Mouse (Mus musculus): ENCODE measurements at regions not wholly inside any gene's neighbourhood (a gene's known extent, or its start where the extent isn't known, plus 50 kb on each side); places are given as distances from the start of the nearest gene placed in this dataset.
A peak's percentile ranks its signal among the peaks of the same experiment; 100 is the strongest.

DNA sequence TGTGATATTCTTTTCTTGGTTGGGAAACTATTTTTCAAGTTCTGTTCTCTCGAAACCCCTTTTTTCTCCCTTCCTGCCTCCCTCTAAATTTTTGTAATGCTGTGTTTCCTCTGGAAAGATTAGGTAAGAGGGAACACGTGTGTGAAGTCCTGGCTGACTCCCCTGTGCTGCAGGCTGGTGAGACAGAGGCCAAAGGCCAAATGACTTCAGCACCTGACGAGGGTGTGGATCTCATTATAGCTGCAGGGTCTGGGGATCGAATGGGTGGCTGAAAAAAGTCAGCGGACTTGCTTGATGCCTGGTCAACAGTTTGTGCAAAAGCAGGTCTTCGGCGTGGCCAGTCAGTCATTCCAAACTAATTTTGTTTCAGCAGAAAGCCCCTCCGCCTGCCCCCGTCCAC lies 159.1 kb downstream of the En1 start:
- H3K36me3 ChIP-seq = no peaks in the 10 kb centered on the region
- WGBS = 28% methylated on average over 9 of the region's 9 CpGs
- no peak for ATAC-seq (ENCODE audit: insufficient number of reproducible peaks, insufficient read depth, low FRiP score, low TSS enrichment)
- H3K9me3 ChIP-seq = no peaks in the 10 kb centered on the region
- no peak overlapping the region for H3K9ac ChIP-seq
- no peaks in the 10 kb centered on the region for H3K27me3 ChIP-seq
- 0 out of 2 replicates have a peak overlapping the region, but pooled peaks have one; percentile 37 for H3K27ac ChIP-seq
- H3K4me2 ChIP-seq (replicated peaks) = no peak overlapping the region
- H3K4me1 ChIP-seq = peaks cover 23% of the 10 kb centered on the region
- H3K4me3 ChIP-seq = no peak overlapping the region

DNA sequence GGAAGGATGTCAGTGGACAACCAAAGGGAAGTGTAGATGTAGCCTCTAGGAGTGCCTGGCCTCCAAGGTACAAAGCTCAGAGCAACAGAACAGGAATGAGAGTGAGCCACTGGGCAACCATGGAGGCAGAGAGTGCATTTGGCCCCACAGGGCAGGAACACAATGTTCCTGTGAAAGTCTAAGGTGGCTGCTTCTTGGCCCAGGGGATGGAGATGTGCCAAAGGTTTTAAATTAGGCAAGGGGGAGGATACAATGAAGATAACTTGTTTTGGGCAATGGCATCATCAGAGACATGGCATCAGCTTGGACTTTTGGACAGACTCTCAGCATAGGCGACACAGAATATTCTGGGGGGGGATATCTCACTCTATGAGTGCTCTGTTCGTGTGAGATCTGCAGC lies 160.3 kb downstream of the En1 start:
- Histone ChIP-seq H3K9me3 (no peaks in the 10 kb centered on the region), H3K4me3 (no peak overlapping the region), H3K27me3 (no peaks in the 10 kb centered on the region), H3K27ac (no peak overlapping the region), H3K4me2 (replicated peaks) (no peak overlapping the region), H3K9ac (no peak overlapping the region), H3K4me1 (peaks cover 12% of the 10 kb centered on the region), H3K36me3 (no peaks in the 10 kb centered on the region)
- WGBS = 81% methylated on average over 2 of the region's 2 CpGs
- ATAC-seq (ENCODE audit: insufficient number of reproducible peaks, insufficient read depth, low FRiP score, low TSS enrichment) = no peak

DNA sequence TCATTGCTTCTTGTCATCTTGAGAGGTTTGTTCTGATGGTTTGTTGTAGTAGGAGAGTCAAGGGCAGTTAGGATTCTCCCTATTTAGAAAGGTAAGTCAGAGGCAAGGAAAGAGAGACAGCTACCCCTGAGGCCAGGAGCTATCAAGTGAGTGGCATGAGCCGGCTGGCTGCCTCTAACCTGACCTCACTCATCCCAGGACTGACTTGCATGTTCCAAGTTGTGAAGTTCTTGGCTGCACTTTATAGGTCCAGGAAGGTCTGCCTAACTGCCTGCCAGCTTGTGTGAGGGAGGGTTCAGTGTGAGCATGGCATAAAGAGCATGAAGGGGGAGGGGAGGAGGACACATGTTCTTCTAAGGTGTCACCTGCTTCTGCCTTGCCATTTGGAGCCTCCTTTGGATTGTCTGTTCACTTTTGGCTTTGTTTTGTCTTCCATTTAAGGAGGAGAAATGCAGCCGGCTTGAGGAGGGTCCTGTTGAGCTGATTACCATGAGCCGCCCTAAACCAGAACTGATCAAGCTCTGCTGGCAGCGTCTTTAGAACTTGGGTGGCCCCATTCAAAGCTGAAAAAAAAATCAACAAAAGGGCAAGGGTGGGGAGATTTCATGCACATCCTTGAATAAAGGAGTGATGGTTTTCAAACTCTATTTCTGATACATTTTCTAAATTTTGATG lies 160.8 kb downstream of the En1 start:
- Histone ChIP-seq H3K4me1 (peaks cover 9% of the 10 kb centered on the region), H3K27me3 (no peaks in the 10 kb centered on the region), H3K27ac (no peak overlapping the region), H3K4me3 (no peak overlapping the region), H3K9ac (no peak overlapping the region), H3K36me3 (no peaks in the 10 kb centered on the region), H3K4me2 (replicated peaks) (no peak overlapping the region), H3K9me3 (no peaks in the 10 kb centered on the region)
- no peak for ATAC-seq (ENCODE audit: insufficient number of reproducible peaks, insufficient read depth, low FRiP score, low TSS enrichment)
- WGBS = 65% methylated on average over 4 of the region's 4 CpGs

DNA sequence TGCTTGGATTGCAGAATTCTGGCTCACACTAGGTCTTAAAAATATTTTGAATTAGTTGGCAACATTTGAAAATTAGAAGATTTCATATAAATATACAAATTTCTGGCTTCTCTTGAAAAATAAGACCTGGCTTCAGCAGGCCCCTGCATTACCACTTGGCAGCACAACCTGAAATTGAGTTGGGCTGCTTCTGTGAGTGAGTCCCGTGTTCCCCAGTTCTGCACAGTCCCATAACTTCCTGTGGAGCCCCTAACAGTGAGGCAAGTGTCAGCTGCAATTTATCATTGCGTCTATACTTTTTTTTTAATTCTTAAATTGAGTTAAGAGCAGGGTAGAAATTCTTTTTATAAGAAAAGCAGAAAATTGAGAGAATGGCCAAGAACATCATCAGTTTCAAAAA lies 164.8 kb downstream of the En1 start:
- Histone ChIP-seq H3K27ac (no peak overlapping the region), H3K27me3 (no peaks in the 10 kb centered on the region), H3K9ac (no peak overlapping the region), H3K4me2 (replicated peaks) (no peak overlapping the region), H3K4me1 (no peaks in the 10 kb centered on the region), H3K9me3 (no peaks in the 10 kb centered on the region), H3K36me3 (no peaks in the 10 kb centered on the region), H3K4me3 (no peak overlapping the region)
- WGBS = 53% methylated on average over 2 of the region's 2 CpGs
- ATAC-seq (ENCODE audit: insufficient number of reproducible peaks, insufficient read depth, low FRiP score, low TSS enrichment) = no peak

DNA sequence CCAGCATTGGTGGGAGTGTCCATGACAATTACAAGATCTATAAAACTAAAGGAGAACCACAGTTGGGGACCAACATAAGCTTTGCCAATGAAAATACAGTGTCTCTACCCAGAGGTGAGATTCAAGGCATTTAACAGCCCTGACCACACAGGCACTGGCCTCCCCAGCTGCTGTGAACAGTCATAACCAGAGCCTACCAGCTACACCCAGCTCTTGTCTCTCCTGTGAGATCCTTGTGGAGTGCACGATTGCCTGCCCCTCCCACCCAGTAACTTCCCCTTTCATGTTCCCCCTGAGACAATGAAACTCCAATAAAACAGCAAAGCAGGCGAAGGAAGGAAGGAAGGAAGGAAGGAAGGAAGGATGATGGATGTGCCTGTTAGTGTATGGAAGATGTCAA lies 169.1 kb downstream of the En1 start:
- H3K9ac ChIP-seq = no peak overlapping the region
- ATAC-seq (ENCODE audit: insufficient number of reproducible peaks, insufficient read depth, low FRiP score, low TSS enrichment) = no peak
- no peak overlapping the region for H3K27ac ChIP-seq
- H3K27me3 ChIP-seq = no peaks in the 10 kb centered on the region
- no peaks in the 10 kb centered on the region for H3K4me1 ChIP-seq
- WGBS = 70% methylated on average over 2 of the region's 2 CpGs
- no peaks in the 10 kb centered on the region for H3K9me3 ChIP-seq
- H3K4me2 ChIP-seq (replicated peaks) = no peak overlapping the region
- H3K36me3 ChIP-seq = no peaks in the 10 kb centered on the region
- H3K4me3 ChIP-seq = no peak overlapping the region

DNA sequence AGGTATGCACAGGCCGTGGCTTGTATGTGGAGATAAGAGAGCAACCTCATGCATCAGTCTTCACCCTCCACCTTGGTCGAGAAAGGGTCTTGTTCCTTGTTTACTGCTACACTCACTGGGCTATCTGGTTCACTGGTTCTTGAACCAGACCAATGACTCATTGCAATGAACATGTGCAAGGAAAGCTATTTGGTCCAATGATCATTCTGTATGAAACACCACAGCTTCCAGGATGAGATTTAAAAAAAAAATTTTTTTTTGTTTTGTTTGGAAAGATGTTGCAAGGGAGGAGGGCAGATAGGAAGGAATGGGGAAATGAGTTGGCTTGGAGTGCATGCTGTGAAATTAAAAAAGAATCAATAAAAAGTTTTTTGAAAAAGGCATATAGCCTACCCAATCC lies 174.7 kb downstream of the En1 start:
- H3K27ac ChIP-seq = no peak overlapping the region
- H3K36me3 ChIP-seq = no peaks in the 10 kb centered on the region
- H3K4me1 ChIP-seq = no peaks in the 10 kb centered on the region
- H3K9ac ChIP-seq = no peak overlapping the region
- no peak for ATAC-seq (ENCODE audit: insufficient number of reproducible peaks, insufficient read depth, low FRiP score, low TSS enrichment)
- no peaks in the 10 kb centered on the region for H3K27me3 ChIP-seq
- no peak overlapping the region for H3K4me3 ChIP-seq
- H3K9me3 ChIP-seq = no peaks in the 10 kb centered on the region
- H3K4me2 ChIP-seq (replicated peaks) = no peak overlapping the region
- 71% methylated on average over 2 of the region's 2 CpGs for WGBS

DNA sequence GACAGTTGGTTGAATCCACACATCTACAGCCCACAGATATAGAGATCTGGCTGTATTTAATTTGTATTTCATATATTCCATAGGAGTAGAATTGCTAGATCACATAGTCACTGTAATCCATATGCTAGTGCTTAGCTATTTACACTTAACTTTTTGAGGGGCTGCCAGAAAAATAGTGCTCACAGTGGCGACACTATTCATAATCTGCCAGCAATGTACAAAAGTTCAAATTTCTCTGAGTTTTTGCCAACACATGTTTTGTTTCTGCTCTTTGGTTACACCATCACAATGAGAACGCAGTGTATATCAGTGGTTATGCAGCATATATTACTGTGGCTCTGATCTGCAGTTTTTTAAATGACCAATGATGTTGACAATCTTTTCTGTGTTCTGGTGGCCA lies 175.2 kb downstream of the En1 start:
- no peak for ATAC-seq (ENCODE audit: insufficient number of reproducible peaks, insufficient read depth, low FRiP score, low TSS enrichment)
- no peaks in the 10 kb centered on the region for H3K27me3 ChIP-seq
- no peak overlapping the region for H3K4me3 ChIP-seq
- H3K4me2 ChIP-seq (replicated peaks) = no peak overlapping the region
- no peaks in the 10 kb centered on the region for H3K36me3 ChIP-seq
- H3K4me1 ChIP-seq = no peaks in the 10 kb centered on the region
- no peaks in the 10 kb centered on the region for H3K9me3 ChIP-seq
- H3K9ac ChIP-seq = no peak overlapping the region
- H3K27ac ChIP-seq = no peak overlapping the region
- 78% methylated on average over 2 of the region's 2 CpGs for WGBS

DNA sequence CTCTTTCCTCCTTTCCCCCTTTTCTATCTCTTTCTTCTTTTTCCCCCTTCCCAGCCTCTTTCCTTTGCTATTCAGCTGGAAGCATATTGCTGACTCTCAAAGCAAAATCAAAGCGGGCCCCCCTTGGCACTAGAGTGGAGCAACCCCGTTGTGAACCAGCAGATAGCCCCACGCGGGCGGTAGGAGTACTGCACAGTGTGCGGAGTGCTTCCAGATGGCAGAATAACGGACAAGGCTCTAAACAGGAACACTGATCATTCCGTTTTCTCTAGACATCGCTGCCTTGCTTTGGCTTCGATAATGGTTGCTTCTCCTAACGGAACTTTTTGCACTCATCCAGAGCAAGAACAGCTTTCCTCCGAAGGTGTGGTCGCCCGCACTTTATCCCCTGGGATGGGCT lies 193.0 kb downstream of the En1 start:
- no peaks in the 10 kb centered on the region for H3K27me3 ChIP-seq
- no peaks in the 10 kb centered on the region for H3K4me1 ChIP-seq
- no peak for ATAC-seq (ENCODE audit: insufficient number of reproducible peaks, insufficient read depth, low FRiP score, low TSS enrichment)
- H3K9ac ChIP-seq = no peak overlapping the region
- no peaks in the 10 kb centered on the region for H3K36me3 ChIP-seq
- H3K4me2 ChIP-seq (replicated peaks) = no peak overlapping the region
- 53% methylated on average over 14 of the region's 14 CpGs for WGBS
- no peaks in the 10 kb centered on the region for H3K9me3 ChIP-seq
- H3K4me3 ChIP-seq = no peak overlapping the region
- H3K27ac ChIP-seq = no peak overlapping the region

DNA sequence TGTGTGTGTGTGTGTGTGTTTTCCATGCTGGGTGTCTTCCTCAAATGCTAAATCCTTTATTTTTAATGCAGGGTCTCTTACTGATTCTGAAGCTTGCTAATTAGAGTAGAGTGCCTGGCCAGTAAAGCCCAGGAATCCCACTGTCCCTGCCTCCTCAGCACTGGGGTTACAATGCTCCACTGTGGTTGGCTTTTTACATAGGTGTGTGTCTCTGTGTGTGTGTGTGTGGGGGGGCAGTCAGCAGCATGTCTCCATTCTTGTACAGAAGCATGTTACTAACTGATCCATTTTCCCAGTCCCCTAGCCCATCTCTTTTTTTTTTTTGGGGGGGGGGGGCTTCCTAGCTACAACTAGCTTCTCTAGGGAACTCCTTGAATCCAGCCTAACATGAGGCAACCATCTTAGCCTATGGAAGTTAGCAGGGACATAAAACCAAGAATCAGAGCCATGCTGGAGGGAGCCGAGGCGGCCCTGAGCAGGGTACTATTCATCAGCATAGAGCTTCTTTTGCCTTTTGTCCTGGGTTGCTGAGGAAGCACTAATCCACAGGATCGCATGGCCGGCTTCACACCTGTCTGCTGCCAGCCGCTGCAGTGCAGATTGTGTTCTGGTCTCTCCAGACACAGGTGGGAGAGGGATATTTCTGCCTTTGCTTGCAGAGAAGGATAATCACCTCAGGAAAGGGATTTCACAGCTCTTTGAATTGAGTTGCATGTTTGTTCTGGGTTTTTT lies 199.2 kb downstream of the En1 start:
- WGBS = 41% methylated on average over 5 of the region's 5 CpGs
- no peak overlapping the region for H3K4me2 ChIP-seq (replicated peaks)
- no peak for ATAC-seq (ENCODE audit: insufficient number of reproducible peaks, insufficient read depth, low FRiP score, low TSS enrichment)
- H3K4me3 ChIP-seq = no peak overlapping the region
- H3K9me3 ChIP-seq = no peaks in the 10 kb centered on the region
- no peak overlapping the region for H3K9ac ChIP-seq
- no peaks in the 10 kb centered on the region for H3K27me3 ChIP-seq
- no peak overlapping the region for H3K27ac ChIP-seq
- no peaks in the 10 kb centered on the region for H3K4me1 ChIP-seq
- no peaks in the 10 kb centered on the region for H3K36me3 ChIP-seq

DNA sequence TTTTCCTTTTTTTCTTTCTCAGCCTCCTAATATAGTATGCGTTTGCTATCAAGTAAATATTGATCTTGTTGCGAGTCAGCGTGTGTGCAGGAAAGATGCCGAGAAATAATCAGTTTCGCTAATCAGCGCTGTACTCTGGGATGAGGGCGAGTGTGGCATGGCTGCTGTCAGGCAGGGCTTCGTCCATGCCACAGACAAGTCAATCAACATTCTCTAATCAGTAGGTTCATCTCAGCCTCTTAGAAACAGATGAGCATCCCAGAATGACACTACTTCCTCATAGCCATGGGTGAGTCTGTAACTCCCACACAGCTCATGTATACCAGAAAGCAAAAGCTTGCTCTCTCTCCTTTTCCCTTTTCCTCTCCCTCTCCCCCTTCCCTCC lies 199.8 kb downstream of the En1 start:
- Histone ChIP-seq H3K9ac (no peak overlapping the region), H3K4me3 (no peak overlapping the region), H3K4me2 (replicated peaks) (no peak overlapping the region), H3K4me1 (no peaks in the 10 kb centered on the region), H3K27ac (no peak overlapping the region), H3K27me3 (no peaks in the 10 kb centered on the region), H3K36me3 (no peaks in the 10 kb centered on the region), H3K9me3 (no peaks in the 10 kb centered on the region)
- no peak for ATAC-seq (ENCODE audit: insufficient number of reproducible peaks, insufficient read depth, low FRiP score, low TSS enrichment)
- WGBS = 76% methylated on average over 8 of the region's 8 CpGs

DNA sequence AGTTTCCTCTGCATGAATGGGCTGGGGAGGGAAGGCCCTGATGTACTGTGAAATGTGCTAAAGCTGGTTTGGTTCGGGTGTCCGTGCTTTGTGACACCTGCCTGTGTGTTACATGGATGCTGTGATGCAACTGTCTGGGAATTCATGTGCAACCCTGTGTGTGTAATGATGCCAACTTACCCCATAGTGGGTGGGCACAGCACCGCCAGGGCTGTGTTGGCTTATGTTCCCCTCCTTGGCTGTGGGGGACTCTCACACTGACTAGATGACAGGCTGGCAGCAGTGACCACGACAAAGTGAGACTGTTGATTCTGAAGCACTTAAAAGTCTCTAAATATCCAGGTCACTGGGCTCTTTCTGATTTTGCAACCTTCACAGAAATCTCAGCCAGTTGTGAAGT lies 212.2 kb downstream of the En1 start:
- Histone ChIP-seq H3K27ac (no peak overlapping the region), H3K36me3 (no peaks in the 10 kb centered on the region), H3K27me3 (no peaks in the 10 kb centered on the region), H3K9me3 (no peaks in the 10 kb centered on the region), H3K4me3 (no peak overlapping the region), H3K4me1 (no peaks in the 10 kb centered on the region), H3K9ac (no peak overlapping the region), H3K4me2 (replicated peaks) (no peak overlapping the region)
- no peak for ATAC-seq (ENCODE audit: insufficient number of reproducible peaks, insufficient read depth, low FRiP score, low TSS enrichment)
- 75% methylated on average over 4 of the region's 4 CpGs for WGBS

DNA sequence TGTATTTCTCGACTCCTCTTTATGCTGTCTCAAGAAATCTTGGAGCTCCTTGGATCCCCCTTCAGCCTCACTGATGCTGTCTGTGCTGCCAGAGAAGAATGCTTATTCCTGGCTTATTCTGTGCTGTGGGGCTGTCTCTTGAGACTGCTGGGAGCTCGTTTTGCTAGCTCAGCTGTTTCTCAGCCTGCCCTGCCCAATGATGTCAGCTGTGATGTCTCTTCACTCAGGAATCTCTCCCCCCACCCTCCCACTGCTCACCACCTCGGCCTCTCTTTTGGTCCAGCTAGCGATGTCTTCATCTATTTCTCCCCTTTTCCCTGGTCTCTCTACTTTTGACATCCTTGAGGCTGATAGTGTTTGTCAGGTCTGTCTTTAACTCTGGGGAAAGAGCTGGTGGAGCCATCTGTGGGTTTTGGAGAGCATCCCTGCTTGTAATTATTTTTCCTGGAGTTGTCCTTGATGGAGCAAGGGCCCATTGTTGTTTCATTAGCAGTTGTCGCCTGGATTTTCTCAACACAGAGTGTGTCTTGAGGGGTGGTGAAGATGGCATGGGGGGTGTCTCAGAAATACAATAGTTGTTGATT lies 214.1 kb downstream of the En1 start:
- Histone ChIP-seq H3K27me3 (no peaks in the 10 kb centered on the region), H3K4me2 (replicated peaks) (no peak overlapping the region), H3K4me3 (no peak overlapping the region), H3K36me3 (no peaks in the 10 kb centered on the region), H3K4me1 (no peaks in the 10 kb centered on the region), H3K27ac (no peak overlapping the region), H3K9ac (no peak overlapping the region), H3K9me3 (no peaks in the 10 kb centered on the region)
- 62% methylated on average over 5 of the region's 5 CpGs for WGBS
- ATAC-seq (ENCODE audit: insufficient number of reproducible peaks, insufficient read depth, low FRiP score, low TSS enrichment) = no peak

Measured in embryonic facial prominence, embryonic 12.5 days (tissue).